In the genomic region with DNA sequence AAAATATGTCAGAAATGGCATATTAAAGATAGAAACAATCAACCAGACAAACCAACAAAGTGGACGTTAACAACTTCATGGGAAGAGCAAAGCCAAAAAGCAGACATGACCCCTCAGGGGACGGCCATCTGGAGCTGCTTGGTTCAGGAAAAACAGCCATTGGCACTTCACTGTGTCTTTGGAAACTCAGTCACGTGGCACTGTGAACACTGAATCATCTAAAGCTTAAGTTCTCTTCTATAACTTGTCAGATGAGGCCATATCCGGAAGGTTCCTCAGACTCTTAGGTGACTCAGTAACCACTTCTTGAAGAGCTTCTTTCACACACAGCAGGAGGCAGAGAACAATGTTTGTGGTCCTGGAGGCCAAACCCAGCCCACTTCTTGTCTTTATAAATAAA, we compare ENCODE assay signal across 24 mouse cellular contexts.
DNase-seq lines count a peak whose midpoint lies in the region; TF ChIP-seq lines count a peak whose summit lies in the region.
"Had no signal": no experiment of that assay in that cellular context is flagged by ENCODE, and none has a peak within 500 bp of the region (broad histone marks: within the 10 kb centered on the region; RNA-seq: fewer than 3 reads in every experiment).

No protein-coding gene starts in this region.

- WGBS in embryonic facial prominence, embryonic 10.5 days: 86% methylated on average over 4 of the region's 4 CpGs

- TF ChIP-seq POLR2A in myocyte (IDR thresholded peaks at IDR 0.05; ENCODE audit: insufficient read length, low read depth): no peak

- H3K9me3 ChIP-seq in embryonic facial prominence, embryonic 10.5 days: no peaks in the 10 kb centered on the region
- H3K9me3 ChIP-seq: embryonic facial prominence, embryonic 13.5 days; hindbrain, embryonic 10.5 days had no signal

- intact Hi-C loops in left cerebral cortex, postnatal 14 days (cut with DNase I): no loop called here

- no peaks in the 10 kb centered on the region for H3K4me1 ChIP-seq in embryonic facial prominence, embryonic 10.5 days
- H3K4me1 ChIP-seq: hindbrain, embryonic 10.5 days had no signal

- H3K27me3 ChIP-seq in myocyte (ENCODE audit: control insufficient read depth, insufficient read depth, insufficient read length): no peaks in the 10 kb centered on the region
- no peaks in the 10 kb centered on the region for H3K27me3 ChIP-seq in embryonic facial prominence, embryonic 10.5 days (replicated peaks; ENCODE audit: low read depth, poor library complexity, severe bottlenecking)
- H3K27me3 ChIP-seq: CH12.LX; embryonic facial prominence, embryonic 13.5 days had no signal

- no peaks in the 10 kb centered on the region for H3K36me3 ChIP-seq in myocyte (ENCODE audit: control insufficient read depth, insufficient read depth)
- no peaks in the 10 kb centered on the region for H3K36me3 ChIP-seq in embryonic facial prominence, embryonic 10.5 days (replicated peaks)
- H3K36me3 ChIP-seq: G1E; hindbrain, embryonic 10.5 days had no signal

- H3K4me3 ChIP-seq in myocyte: no peak overlapping the region
- H3K4me3 ChIP-seq in embryonic facial prominence, embryonic 10.5 days: no peak overlapping the region
- H3K4me3 ChIP-seq: embryonic facial prominence, embryonic 13.5 days; erythroblast, embryonic 14.5 days; heart, adult 2 months; hindbrain, embryonic 10.5 days had no signal

- DNase-seq in 416B (ENCODE audit: low read depth): peak; percentile 71
- peak; percentile 19 for DNase-seq in Muller cell, postnatal 12 days (ENCODE audit: inconsistent ontology term)
- peak; percentile 16 for DNase-seq in fat pad, adult 2 months (ENCODE audit: extremely low read depth, low read depth, low spot score)
- DNase-seq in embryonic facial prominence, embryonic 10.5 days (ENCODE audit: low spot score): no peak
- DNase-seq in ovary, postnatal 36 days (ENCODE audit: low spot score): no peak
- DNase-seq in left cerebral cortex, postnatal 14 days (ENCODE audit: low spot score in 2 of 2): no peak
- DNase-seq in B cell, adult 2 months: no peak
- DNase-seq: adrenal gland, adult 2 months; adrenal gland, postnatal 14 days; cerebellum, adult 11 months; cerebellum, adult 9-11 months; gastrocnemius, postnatal 25 days; heart, adult 2 months; heart, postnatal 36 days; kidney, adult 18-20 months had no signal

- H3K4me2 ChIP-seq in myocyte (ENCODE audit: low read depth): no peak overlapping the region
- H3K4me2 ChIP-seq: embryonic facial prominence, embryonic 13.5 days; heart, embryonic 11.5 days; hindbrain, embryonic 14.5 days had no signal

- H3K79me2 ChIP-seq in myocyte (ENCODE audit: control insufficient read depth, insufficient read depth): no peaks in the 10 kb centered on the region

- no peak overlapping the region for H3K27ac ChIP-seq in embryonic facial prominence, embryonic 10.5 days (replicated peaks)
- H3K27ac ChIP-seq: embryonic facial prominence, embryonic 13.5 days; heart, adult 2 months; hindbrain, embryonic 10.5 days; hindbrain, embryonic 14.5 days; hindbrain, postnatal 0 days had no signal

- H3ac ChIP-seq in myocyte (ENCODE audit: control insufficient read depth, insufficient read length): no peak overlapping the region

TF ChIP-seq in myocyte, 11 proteins besides CTCF, POLR2A, EP300 and RAD21:
- TF ChIP-seq POLR2AphosphoS2 (IDR thresholded peaks at IDR 0.05; ENCODE audit: insufficient read length, low read depth) (no peak), MAX (IDR thresholded peaks at IDR 0.05; ENCODE audit: low read depth) (no peak), CEBPB (IDR thresholded peaks at IDR 0.05; ENCODE audit: insufficient read depth, poor library complexity, severe bottlenecking) (no peak), USF1 (IDR thresholded peaks at IDR 0.05; ENCODE audit: low read depth) (peak; percentile 83), MYOG (IDR thresholded peaks at IDR 0.05; ENCODE audit: control insufficient read depth in 1 of 3, insufficient read depth in 1 of 3, insufficient read length in 2 of 3, low read depth in 2 of 3) (no peak)

Comparison
In these comparisons a context has a peak if more than half of its experiments do, and no peak if none do; other contexts are left out.
1. DNase-seq: peak in 416B (single experiment), Muller cell, postnatal 12 days (single experiment) and fat pad, adult 2 months (single experiment); none in embryonic facial prominence, embryonic 10.5 days (single experiment), ovary, postnatal 36 days (single experiment), left cerebral cortex, postnatal 14 days (0 of 2) and B cell, adult 2 months (0 of 2).